Mouse (Mus musculus) heart, adult 2 months (tissue): Measurements from ENCODE around the gene Senp5. TPM values are rescaled to one million over a fixed set of nuclear protein-coding genes. Genes with fewer than 3 reads are reported as not detected.

Source experiments
- DNase-seq, 2 experiments: peaks; one replicate each; pipeline ENCODE4 v3.0.0; 2021
- H3K27ac ChIP-seq: fragments of 200-600 bp; 2 replicates; pipeline ENCODE4 v1.8.1; 2022
- H3K27me3 ChIP-seq: fragments of 200-500 bp; 2 replicates; pipeline ENCODE4 v1.6.1; 2012; ENCODE audit warnings: mild to moderate bottlenecking, low read length, inconsistent platforms, mixed read lengths; ENCODE audit not compliant: control insufficient read depth, insufficient read depth
- H3K36me3 ChIP-seq: fragments of 200-500 bp; 2 replicates; pipeline ENCODE4 v1.6.1; 2012; ENCODE audit warnings: low read length, inconsistent platforms; ENCODE audit not compliant: control insufficient read depth, insufficient read depth
- H3K4me1 ChIP-seq: fragments of 200-500 bp; 2 replicates; pipeline ENCODE4 v1.6.1; 2011; ENCODE audit warnings: low read length; ENCODE audit not compliant: control insufficient read depth, insufficient read depth
- H3K4me3 ChIP-seq: fragments of 200-600 bp; 2 replicates; pipeline ENCODE4 v1.8.1; 2022
- H3K79me2 ChIP-seq: fragments of 200-500 bp; replicated peaks from 2 replicates; pipeline ENCODE4 v1.6.1; 2012; ENCODE audit warnings: mild to moderate bottlenecking, inconsistent platforms, low read length, moderate library complexity, mixed read lengths; ENCODE audit not compliant: control insufficient read depth, insufficient read depth
- H3K9ac ChIP-seq: fragments of 200-500 bp; 2 replicates; pipeline ENCODE4 v1.6.1; 2012; ENCODE audit warnings: low read depth, mild to moderate bottlenecking, control low read depth, inconsistent platforms, low read length, mixed read lengths
- CTCF ChIP-seq: fragments of 200-600 bp; IDR thresholded peaks from 2 replicates; pipeline ENCODE4 v1.8.1; 2022; ENCODE audit warnings: antibody characterized with exemption, mild to moderate bottlenecking, moderate library complexity
- EP300 ChIP-seq: fragments of 200-500 bp; IDR thresholded peaks from 2 replicates; pipeline ENCODE4 v1.6.1; 2011; ENCODE audit warnings: low read depth, low read length, control low read depth; ENCODE audit not compliant: insufficient read depth
- POLR2A ChIP-seq: fragments of 200-500 bp; IDR thresholded peaks from 2 replicates; pipeline ENCODE4 v1.6.1; 2011; ENCODE audit warnings: mild to moderate bottlenecking, low read depth, low read length, control low read depth; ENCODE audit not compliant: insufficient read depth
- WGBS: fragments of 180-500 bp; shearing (Covaris S2); methylation state at CpG from one replicate; pipeline ENCODE4 v1.1.7; 2018; 5-methylcytosine and 5-hydroxymethylcytosine counted together
- intact Hi-C: fragments of 180-260 bp; cut with DNase I; formaldehyde crosslinking; loops from one replicate; pipeline ENCODE4 v1.15.1; 2025
- polyA plus RNA-seq: library from polyadenylated mRNA; depleted of rRNA; stranded (reverse); fragments of >200 nt; gene quantifications from 2 replicates; pipeline ENCODE4 v1.2.3, GENCODE M21; 2012
- total RNA-seq, 2 experiments: library from RNA; stranded (reverse); gene quantifications; 2 replicates each; pipeline ENCODE4 v1.2.3; 2021

Senp5 gene
- total and polyA plus RNA-seq, 3 experiments: 3.5 to 12.8 (median 10.5) TPM

GRCm38 (mm10) chr16:31980946-31981345 lies 22.1 kb downstream of the Senp5 start:
- TF ChIP-seq POLR2A (no peak), EP300 (no peak), CTCF (no peak; the same call in 1 of the 2 replicates)
- no peak for DNase-seq
- no peak overlapping the region for H3K27ac ChIP-seq
- H3K4me3 ChIP-seq: no peak overlapping the region
- H3K36me3 ChIP-seq: no peaks in the 10 kb centered on the region
- H3K79me2 ChIP-seq: no peaks in the 10 kb centered on the region
- intact Hi-C loops: no loop called here
- no peaks in the 10 kb centered on the region for H3K27me3 ChIP-seq
- H3K4me1 ChIP-seq: no peaks in the 10 kb centered on the region
- 79% methylated on average over 5 of the region's 5 CpGs for WGBS
- no peak overlapping the region for H3K9ac ChIP-seq

- H3K4me3 ChIP-seq: no peak overlapping the region
- no peak overlapping the region for H3K9ac ChIP-seq
- TF ChIP-seq EP300 (no peak), CTCF (no peak), POLR2A (no peak)
- intact Hi-C loops: no loop called here
- H3K36me3 ChIP-seq: no peaks in the 10 kb centered on the region
- no peak overlapping the region for H3K27ac ChIP-seq
- no peaks in the 10 kb centered on the region for H3K27me3 ChIP-seq
- 82% methylated on average over 3 of the region's 3 CpGs for WGBS
- no peak for DNase-seq
- no peaks in the 10 kb centered on the region for H3K79me2 ChIP-seq
- H3K4me1 ChIP-seq: no peaks in the 10 kb centered on the region
Measured at GRCm38 (mm10) chr16:31979501-31979900, 23.6 kb downstream of the Senp5 start.

- Histone ChIP-seq H3K4me1 (no peaks in the 10 kb centered on the region), H3K27ac (no peak overlapping the region), H3K4me3 (no peak overlapping the region), H3K9ac (no peak overlapping the region), H3K36me3 (no peaks in the 10 kb centered on the region), H3K79me2 (no peaks in the 10 kb centered on the region), H3K27me3 (no peaks in the 10 kb centered on the region)
- no peak for TF ChIP-seq EP300
- intact Hi-C loops: no loop called here
- WGBS: 93% methylated on average over 4 of the region's 4 CpGs
- no peak for DNase-seq
Measured at GRCm38 (mm10) chr16:31975258-31975657, 27.8 kb downstream of the Senp5 start.

- 90% methylated on average over 7 of the region's 7 CpGs for WGBS
Measured at GRCm38 (mm10) chr16:31963224-31963623, 39.9 kb downstream of the Senp5 start.

GRCm38 (mm10) chr16:31948345-31948774 lies 54.7 kb downstream of the Senp5 start, which contains the start of the genes 0610012G03Rik and Ncbp2:
0610012G03Rik (minus strand) TSS chr16:31948494.
Ncbp2 (plus strand) TSS chr16:31948513.
- intact Hi-C loops: loop anchor here (1.0 to 10.0 kb wide), 2 partner anchors 55 to 666 kb away; partner anchors contain the start of gene Senp5
- under 1% methylated on average over 55 of the region's 55 CpGs for WGBS

More at GRCm38 (mm10) chr16:31963224-31963623, 39.9 kb downstream of the Senp5 start:
- intact Hi-C loops: no loop called here
- no peak for DNase-seq
- no peaks in the 10 kb centered on the region for H3K4me1 ChIP-seq
- H3K79me2 ChIP-seq: no peaks in the 10 kb centered on the region
- TF ChIP-seq CTCF: no peak
- no peaks in the 10 kb centered on the region for H3K36me3 ChIP-seq
- no peaks in the 10 kb centered on the region for H3K27me3 ChIP-seq
- no peak overlapping the region for H3K27ac ChIP-seq
- no peak overlapping the region for H3K4me3 ChIP-seq
- H3K9ac ChIP-seq: no peak overlapping the region

GRCm38 (mm10) chr16:31947901-31948316 lies 55.2 kb downstream of the Senp5 start:
- peaks cover 2% of the 10 kb centered on the region; the same call in 1 of the 2 replicates for H3K36me3 ChIP-seq
- peak overlapping the region; percentile 93 for H3K27ac ChIP-seq
- peak overlapping the region; percentile 89 for H3K9ac ChIP-seq
- no peak for DNase-seq
- H3K27me3 ChIP-seq: no peaks in the 10 kb centered on the region
- peaks cover 6% of the 10 kb centered on the region; the same call in 1 of the 2 replicates for H3K79me2 ChIP-seq
- whole genome bisulfite sequencing: 1% methylated on average over 38 of the region's 38 CpGs
- H3K4me3 ChIP-seq: peak overlapping the region; percentile 91
- intact Hi-C loops: loop anchor here (1.0 to 10.0 kb wide), 2 partner anchors 55 to 667 kb away; partner anchors contain the start of gene Senp5
- H3K4me1 ChIP-seq: peaks cover 8% of the 10 kb centered on the region
- TF ChIP-seq EP300 (no peak), CTCF (no peak), POLR2A (no peak)

More at GRCm38 (mm10) chr16:31948345-31948774, 54.7 kb downstream of the Senp5 start, which contains the start of the genes 0610012G03Rik and Ncbp2:
- H3K27ac ChIP-seq: peak within 1 kb of the TSS; percentile 93
- DNase-seq: peak; percentile 96 to 98
- H3K4me3 ChIP-seq: peak within 1 kb of the TSS; percentile 91
- H3K27me3 ChIP-seq: no peaks in the 10 kb centered on the region
- peaks cover 6% of the 10 kb centered on the region; the same call in 1 of the 2 replicates for H3K79me2 ChIP-seq
- TF ChIP-seq CTCF: peak; percentile 25
- peak; percentile 81 for TF ChIP-seq POLR2A
- TF ChIP-seq EP300: peak; percentile 69; the same call in 1 of the 2 replicates
- peaks cover 8% of the 10 kb centered on the region for H3K4me1 ChIP-seq
- H3K9ac ChIP-seq: peak within 1 kb of the TSS; percentile 89
- H3K36me3 ChIP-seq: peaks cover 2% of the 10 kb centered on the region; the same call in 1 of the 2 replicates
